Mouse (Mus musculus) small intestine, adult 2 months (tissue): ENCODE data around the gene Sp6.

ENCODE experiments used
- CTCF ChIP-seq: fragments of 200-500 bp; IDR thresholded peaks from 2 replicates; pipeline ENCODE4 v1.5.1; 2012; ENCODE audit warnings: low read depth, mild to moderate bottlenecking, control low read depth, inconsistent platforms, low read length, moderate library complexity, mixed read lengths; ENCODE audit not compliant: insufficient replicate concordance, insufficient read length; ENCODE audit errors: extremely low read depth
- POLR2A ChIP-seq: fragments of 200-500 bp; IDR thresholded peaks from 2 replicates; pipeline ENCODE4 v1.6.1; 2012; ENCODE audit warnings: low read depth, mild to moderate bottlenecking, control low read depth, inconsistent platforms, low read length, moderate library complexity

- no peak for TF ChIP-seq CTCF
- no peak for TF ChIP-seq POLR2A
Observed at GRCm38 (mm10) chr11:97044902-97045301, 31.7 kb downstream of the Sp6 start.
